Mouse (Mus musculus): ENCODE data around the gene Sh3pxd2a.

Gene Sh3pxd2a

DNA sequence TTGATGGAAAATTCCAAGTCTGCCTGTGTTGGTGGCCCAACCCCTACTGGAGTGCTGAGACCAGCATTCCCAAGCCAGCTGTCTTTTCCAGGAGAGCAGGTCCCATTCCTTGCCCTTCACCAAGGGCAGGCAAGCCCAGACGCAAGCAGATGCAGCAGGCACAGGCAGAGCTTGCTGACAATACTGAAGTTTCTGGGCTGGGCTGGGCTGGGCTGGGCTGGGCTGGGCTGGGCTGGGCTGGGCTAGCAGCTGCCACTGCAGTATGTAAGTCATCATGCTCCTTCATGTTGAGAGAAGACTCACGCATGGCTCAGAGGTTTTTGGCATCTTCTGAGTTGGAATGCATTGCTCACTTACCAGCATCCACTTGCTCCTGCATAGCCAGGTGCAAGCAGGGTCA lies 27.7 kb upstream of the Sh3pxd2a start:
- WGBS: 86% methylated on average over 2 of the region's 2 CpGs

DNA sequence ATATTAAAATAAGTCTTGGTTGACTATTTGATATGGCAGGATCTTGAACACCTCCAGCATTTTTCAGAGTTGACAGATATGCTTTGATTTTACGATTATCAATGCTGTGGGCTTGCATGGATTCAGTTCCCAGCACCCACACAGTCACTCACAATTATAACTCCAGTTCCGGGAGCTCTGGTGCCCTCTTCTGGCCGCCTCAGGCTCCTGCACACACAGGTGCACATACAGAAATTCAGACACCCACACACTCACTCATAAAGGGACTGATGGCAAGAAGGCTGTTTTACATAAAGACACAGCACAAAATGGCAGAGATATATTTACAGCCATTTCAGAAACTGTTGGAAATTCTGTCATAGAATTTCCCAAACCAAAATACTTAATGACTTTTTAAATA lies 25.0 kb upstream of the Sh3pxd2a start:
- WGBS: 93% methylated on average over 3 of the region's 3 CpGs

DNA sequence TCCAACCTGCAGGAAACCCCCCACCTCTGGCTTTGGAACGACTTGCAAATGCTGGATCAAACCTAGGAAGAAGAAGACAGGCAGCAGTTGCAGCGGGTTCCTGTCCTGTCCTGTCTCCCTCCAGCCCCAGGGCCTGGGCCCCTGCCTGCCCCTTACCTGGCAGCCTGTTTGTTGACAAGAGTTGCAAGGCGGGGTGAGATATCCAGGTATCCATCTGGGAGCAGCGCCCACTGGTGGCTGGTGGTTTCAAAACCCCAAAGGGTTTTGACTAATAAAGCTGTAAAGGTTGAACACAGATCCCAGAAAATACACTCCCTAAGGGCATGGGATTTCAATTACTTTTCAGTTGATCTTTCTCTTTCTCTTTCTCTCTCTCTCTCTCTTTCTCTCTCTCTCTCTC lies 24.0 kb upstream of the Sh3pxd2a start:
- WGBS: 60% methylated on average over 4 of the region's 4 CpGs

DNA sequence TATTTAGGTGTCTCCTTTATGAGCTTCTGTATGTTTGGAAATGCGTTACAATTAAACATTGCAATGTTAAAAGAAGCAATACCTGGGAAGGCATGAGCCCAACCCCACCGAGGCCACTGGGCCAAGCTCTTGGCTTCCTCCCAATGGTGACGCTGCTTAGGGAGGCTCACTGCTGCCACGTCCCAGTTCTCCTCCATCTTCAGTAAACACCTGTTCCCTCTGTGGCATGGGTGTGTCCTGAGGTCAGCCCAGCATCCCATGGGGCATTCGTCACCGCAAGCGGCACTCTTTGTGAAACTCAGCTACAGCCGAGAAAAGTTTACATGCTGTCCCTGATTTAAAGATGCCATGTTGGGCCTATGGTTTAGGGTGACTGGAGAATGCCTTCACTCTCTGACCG lies 23.4 kb upstream of the Sh3pxd2a start:
- WGBS: 91% methylated on average over 9 of the region's 9 CpGs

DNA sequence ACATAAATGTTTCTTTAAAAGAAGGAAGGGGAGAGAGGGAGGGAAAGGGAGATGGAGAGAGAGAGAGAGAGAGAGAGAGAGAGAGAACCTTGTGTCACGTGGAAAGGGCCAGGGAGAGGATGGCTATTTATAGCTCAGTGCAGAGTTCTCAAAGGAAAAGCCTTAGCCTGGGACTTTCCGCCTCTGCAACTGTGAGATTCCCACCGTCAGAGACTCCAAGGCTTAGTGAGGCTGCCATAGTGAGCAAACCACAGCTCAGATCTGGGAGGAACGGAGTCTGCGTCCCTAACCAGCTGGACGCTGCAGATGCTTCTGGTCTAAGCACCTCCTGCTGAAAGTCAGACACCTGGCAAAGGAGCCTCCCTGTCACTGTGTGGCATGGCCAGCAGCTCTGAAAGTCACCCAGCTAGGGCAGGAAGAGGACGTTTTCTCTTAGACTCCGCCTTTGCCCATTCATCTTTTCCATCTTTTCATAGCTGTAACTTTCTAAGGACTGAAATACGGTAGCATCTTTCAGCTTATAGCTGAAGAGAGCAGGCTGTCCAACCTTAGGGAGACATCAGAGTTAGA lies 21.9 kb upstream of the Sh3pxd2a start:
- WGBS: 22% methylated on average over 9 of the region's 9 CpGs

DNA sequence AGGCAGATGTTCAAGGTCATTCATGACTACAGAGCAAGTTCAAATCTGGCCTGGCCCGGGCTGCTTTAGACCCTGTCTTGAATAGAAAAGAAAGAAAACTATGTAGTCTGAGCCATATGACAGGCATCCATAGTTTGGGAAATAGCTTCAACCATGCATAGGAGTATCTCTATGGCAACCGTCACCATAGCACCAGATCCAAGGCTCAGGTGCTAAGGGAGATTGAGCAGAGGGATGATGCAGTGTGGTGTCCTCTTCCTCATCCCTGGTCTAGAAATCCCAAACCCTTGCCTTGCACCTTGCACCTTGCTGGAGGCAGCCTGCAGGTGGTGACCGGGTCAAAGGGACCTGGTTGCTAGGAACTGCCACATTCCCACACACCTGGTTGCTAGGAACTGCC lies 19.9 kb upstream of the Sh3pxd2a start:
- WGBS: 78% methylated on average over 3 of the region's 3 CpGs

DNA sequence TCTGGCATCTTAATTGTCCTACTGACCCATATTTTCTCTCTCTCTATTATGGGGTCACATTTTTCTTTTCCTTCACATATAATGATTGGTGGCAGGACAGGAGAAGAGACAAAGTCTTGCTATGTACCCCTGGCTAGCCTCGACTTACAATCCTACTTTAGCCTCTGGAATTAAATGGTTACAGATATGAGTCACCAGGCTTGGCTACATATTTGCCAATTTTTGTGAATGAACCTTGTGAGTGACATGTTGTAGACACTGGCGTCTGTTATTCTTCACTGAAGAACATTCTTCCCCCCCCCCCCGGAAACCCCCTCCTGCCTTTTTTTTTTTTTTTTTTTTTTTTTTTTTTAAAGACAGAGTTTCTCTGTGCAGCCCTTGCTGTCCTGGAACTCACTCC lies 19.1 kb upstream of the Sh3pxd2a start:
- WGBS: 39% methylated on average over 3 of the region's 3 CpGs

DNA sequence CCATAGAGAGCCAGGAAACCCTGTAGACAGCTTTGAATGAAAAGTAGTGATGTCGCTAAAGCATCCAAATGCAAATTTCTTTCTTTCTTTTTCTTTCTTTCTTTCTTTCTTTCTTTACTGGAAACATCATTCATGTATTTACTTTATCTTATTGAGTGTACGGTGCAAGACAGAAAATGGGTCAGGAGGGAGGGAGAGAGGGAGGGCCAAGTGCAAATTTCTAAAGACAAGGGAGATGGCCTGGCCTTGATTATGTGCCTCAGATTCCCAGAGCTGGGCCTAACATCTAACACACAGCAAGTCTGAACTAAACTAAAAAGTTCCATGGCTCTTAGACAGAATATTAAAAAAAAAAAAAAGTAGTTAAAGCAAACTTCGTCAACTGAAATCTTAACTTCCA lies 9.3 kb upstream of the Sh3pxd2a start:
- WGBS: 66% methylated on average over 3 of the region's 3 CpGs

DNA sequence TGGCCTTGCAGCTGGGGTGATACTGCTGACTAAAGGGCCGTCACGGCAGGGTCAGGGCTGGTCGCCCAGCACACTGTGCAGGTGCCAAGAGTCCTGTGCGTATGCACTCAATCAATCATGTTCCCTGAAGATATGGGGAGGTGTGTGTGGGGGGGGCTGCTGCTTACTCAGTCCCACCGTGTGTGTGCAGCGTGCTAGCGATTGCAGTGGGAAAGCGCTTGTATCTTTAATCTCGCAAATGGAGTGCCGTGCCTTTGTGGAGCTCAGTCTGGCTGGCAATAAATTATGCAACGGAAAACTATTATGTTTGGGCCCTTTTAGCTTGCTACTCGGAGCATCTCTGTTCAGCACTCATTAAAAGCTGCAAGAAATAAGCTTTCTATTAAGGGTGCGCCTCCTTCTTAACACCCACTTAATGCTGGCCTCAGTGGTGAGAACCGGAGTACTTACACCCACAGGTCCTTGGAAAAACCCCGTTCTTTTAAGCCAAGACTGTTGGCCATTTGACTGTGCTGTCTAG lies 8.7 kb upstream of the Sh3pxd2a start:
- WGBS: 48% methylated on average over 15 of the region's 15 CpGs

DNA sequence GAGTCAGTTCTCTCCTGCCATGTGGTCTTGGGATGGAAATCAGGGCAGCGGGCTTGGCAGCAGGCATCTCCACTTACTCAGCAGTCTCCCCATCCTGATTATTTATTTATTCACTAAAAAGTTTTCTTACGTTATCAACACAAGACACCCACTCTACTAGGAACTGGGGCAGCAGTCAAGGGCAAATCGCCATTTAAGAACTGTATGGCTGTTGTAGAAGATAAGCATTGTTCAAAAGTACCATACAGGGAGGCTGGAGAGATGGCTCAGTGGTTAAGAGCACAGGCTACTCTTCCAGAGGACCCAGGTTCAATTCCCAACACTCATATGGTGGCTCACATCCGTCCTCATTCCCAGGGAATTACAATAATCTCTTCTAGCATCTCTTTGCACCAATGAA lies 7.6 kb upstream of the Sh3pxd2a start:
- 73% methylated on average over 4 of the region's 4 CpGs for WGBS

DNA sequence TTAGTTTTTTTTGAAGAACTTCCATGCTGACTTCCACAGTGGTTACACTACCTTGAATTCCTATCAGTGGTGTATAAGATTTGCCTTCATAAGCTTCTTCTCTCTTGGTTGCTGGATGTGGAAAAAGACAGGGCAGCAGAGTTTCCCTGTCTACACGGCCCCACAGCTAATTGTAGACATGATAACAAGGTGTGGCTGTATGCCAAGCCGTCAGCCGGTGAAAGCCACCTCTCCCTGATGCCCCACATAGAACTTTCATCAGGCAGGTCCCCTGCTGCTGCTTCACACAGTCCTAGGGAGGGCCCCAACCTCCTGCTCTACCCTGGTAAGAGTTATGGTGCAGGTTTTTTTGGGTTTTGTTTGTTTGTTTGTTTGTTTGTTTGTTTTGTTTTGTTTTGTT lies 4.5 kb upstream of the Sh3pxd2a start:
- WGBS: 50% methylated on average over 3 of the region's 3 CpGs

DNA sequence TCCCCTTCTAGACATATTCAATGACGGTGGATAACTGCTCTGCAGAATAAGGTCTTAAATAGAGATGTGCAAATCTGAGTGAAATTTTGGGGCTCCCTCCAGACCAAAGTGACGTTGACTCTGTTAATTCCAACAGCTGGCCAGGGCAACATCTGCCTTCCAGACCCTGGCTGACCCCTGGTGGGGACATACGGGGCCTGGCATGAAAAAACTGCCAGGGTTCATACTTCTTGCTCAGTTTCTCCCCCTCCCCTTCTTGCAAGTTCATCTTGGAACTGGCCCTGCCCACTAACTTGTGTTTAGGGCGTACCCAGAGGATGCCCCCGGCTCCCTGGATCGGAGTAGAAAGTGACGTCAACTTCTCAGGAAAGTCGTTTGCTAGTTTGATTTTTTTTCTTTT lies 2.6 kb upstream of the Sh3pxd2a start:
- 79% methylated on average over 8 of the region's 8 CpGs for WGBS

DNA sequence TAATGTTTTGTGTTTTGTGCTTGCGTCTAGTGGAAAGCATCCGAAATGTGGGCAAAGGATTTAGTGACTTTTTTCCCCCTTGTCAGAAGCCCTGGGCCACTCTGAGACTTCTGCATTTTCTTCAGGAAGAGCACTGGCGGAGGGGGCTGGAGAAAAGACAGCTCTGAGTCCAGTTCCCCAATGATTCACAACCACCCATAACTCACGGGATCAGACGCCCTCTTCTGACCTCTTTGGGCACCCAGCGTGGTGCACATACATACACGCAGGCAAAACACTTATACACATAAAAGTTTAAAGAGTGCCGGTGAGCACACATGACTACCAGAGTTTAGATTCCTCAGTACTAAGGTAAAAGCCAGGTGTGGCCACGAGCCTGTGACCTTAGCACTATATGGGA lies 1.3 kb upstream of the Sh3pxd2a start:
- 79% methylated on average over 9 of the region's 9 CpGs for WGBS

DNA sequence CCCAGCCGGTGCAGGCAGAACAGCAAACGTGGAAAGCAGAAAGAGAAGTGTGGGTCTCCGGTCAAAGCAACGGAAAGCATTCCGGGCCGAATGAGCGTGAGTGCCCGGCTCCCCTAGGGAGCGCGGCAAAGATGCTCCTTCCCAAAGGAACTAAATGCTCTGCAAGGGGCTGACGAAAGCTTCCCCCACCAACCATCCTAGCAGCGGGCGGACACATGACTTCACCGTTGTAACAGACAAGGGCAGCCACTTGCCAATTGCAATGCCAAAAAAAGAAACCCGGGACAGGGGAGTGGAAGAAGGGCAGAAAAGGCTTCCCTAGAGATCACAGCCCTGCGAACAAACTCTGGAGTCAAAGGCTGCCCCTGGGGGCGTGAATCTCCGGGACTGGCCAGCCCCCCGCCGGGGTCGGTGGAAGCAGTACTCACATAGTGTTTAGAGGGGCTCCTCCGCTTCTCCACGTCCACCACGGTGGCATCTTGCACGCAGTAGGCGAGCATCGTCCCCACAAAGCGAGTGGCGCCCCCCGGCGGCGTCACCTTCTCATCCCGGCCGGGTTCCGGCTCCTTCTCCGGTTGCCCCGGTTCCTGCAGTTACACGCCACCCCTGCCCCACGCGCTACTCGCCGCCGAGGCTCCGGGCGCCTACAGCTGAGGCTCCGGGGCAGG lies 431 bp downstream of the Sh3pxd2a start:
- 1% methylated on average over 45 of the region's 46 CpGs for WGBS

DNA sequence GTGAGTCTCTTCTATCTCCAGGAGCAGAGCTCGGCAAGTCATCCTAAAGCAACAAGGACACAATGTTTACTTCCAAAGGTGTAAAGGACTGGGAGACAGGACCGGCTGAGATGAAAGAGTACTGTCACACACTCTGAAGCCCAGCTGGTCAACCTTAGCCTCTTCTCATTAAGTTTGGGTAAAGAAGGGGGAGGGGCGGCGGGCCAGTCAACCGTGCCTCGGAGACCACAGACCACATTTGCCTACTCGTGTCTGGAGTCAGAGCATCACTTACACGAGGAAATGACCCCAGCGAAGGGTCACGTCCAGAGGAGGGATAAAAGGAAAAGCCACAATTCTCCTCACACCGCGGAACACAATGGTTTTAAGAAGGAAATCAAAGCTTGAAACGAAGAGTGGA lies 995 bp downstream of the Sh3pxd2a start:
- 3% methylated on average over 13 of the region's 13 CpGs for WGBS

DNA sequence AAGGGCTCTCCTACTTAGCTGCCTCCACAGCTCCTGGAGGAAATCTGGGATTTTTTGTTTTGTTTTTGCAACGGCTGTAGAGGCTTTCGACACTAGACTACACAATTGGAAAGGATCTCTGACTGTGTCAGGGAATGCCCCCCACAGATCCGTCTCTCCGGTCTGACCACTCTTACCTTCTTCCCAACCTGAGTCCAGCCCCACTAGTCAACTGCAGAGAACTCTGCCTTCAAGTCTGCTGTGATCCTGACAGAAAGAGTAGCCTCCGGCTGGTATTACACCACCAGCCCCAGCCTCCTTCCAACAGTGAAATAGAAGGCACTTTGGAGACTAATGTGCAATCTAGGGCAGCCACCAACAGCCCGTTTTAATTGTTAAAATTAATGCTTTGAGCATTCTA lies 1.5 kb downstream of the Sh3pxd2a start:
- 42% methylated on average over 6 of the region's 6 CpGs for WGBS

DNA sequence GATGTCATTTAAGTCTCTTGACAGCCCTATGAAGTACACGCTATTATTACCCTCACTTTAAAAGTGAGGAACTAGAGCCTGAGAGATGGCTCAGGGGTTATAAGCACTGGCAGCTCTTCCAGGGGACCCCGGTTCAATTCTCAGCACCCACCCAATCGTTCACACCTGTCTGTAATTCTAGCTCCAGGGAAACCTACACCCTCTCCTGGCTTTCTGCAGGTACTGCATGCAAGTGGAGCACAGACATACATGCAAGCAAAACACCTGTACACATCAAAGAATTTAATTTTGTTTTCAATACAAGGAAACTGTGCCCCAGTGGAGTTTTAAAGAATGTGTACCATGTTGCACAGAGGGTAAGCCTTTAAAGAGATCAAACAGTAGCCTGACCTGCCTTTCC lies 2.4 kb downstream of the Sh3pxd2a start:
- 96% methylated on average over 3 of the region's 3 CpGs for WGBS

DNA sequence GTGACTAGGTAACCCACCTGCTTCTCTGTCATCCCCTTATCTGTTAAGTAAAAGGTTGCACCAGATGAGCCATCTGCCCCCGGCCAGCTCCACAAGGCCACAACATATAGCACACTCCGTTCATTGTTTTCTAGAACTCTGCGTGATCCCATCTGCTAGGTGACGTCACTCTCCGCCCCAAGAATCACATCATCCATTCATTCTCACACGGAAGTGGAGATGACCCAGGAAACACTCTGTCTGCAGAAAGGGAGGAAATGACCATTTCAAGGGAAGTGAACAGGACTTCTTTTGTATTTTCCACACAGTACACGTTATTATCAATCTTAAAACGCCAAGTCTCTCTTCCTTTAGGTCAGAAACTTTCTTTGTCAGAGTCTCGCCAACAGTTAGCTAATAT lies 2.8 kb downstream of the Sh3pxd2a start:
- 72% methylated on average over 9 of the region's 9 CpGs for WGBS

DNA sequence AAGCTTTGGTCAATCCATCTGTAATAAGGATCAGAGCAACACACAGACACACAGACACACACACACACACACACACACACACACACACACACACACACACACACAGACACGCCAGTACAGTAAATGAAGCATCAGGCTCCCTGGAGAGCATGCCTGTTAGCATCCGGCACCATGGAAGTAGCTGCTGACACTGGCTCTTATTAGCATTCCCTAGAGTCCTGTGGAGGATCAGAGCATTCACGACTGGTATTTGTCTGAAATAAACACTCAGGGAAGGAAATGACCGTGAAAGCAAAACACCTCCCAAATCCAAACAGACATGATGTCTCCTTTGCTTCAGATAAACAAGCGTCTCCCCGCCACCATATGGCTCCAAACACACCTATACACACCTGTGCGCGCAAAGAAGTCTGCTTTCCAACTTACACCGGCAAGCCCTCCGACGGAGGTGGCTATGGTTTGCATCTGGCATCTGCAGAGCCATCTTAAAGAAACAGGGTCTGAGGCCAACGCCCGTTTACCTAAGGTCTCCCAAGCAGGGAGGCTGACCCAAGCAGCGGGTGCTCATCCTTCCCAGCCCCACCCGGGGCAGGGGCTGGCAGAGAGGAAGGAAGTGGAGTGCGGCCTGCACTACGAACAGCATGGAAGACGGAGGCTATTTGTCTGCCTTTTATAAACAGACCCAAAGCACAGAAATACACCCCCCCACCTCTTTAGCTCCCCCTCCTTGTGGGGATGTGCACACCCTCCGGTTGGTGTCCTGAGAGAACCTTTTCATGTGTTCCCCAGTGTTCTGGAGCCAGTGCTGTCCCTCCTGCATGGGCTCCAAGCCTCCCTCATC lies 3.9 kb downstream of the Sh3pxd2a start:
- WGBS: 69% methylated on average over 19 of the region's 19 CpGs

DNA sequence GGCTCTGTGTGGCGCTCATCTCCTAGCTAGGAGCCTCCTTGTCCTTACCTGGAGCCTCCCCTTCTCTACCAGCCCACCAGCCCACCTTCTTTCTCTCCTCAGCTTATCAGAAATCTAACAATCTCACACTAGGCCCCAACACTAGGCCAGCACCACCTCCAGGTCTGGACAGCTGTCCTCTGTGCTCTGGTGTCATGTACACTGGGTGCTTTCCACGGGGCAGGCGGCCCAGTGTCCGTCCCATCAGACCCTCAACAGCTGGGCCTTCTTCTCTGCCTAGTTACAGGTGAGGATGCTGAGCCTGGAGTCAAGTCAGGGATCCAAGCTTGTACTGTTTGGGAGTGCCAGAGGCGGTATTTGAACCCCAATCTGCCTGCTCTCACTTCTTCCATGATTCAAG lies 5.0 kb downstream of the Sh3pxd2a start:
- 97% methylated on average over 5 of the region's 5 CpGs for WGBS

DNA sequence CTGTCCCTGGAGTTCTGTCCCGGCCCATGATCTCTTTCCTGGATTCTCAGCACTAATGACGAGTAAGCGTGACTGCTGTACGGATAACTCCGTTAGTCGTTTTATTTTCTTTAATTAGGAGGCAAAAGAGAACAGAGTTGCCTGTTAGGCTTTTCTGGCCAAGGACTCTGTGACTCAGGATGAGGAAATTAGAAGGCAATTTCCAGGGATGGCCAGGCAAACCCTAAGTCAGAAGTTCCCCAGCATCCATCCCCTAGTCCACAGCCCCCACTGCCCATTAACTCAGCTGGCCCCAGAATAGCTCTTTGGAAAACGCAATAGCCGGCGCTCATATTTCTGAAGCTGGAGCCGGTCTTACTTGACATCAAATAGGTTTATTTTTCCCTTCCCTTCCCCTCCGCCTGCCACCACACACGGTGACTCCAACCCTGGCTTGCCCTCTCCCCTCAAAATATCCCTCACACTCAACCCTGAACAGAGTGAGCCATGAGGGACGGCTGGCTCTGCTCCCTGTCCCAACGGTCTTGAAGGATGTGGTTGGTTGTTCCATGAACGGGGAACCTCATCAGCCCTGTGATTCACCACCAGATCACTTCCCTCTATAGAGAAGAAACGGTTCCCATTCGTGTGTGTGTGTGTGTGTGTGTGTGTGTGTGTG lies 5.6 kb downstream of the Sh3pxd2a start:
- 68% methylated on average over 17 of the region's 17 CpGs for WGBS

All from cerebral cortex, adult 2 months (tissue).